Mouse (Mus musculus): ENCODE measurements at regions not wholly inside any gene's neighbourhood (a gene's known extent, or its start where the extent isn't known, plus 50 kb on each side); places are given as distances from the start of the nearest gene placed in this dataset.

DNA sequence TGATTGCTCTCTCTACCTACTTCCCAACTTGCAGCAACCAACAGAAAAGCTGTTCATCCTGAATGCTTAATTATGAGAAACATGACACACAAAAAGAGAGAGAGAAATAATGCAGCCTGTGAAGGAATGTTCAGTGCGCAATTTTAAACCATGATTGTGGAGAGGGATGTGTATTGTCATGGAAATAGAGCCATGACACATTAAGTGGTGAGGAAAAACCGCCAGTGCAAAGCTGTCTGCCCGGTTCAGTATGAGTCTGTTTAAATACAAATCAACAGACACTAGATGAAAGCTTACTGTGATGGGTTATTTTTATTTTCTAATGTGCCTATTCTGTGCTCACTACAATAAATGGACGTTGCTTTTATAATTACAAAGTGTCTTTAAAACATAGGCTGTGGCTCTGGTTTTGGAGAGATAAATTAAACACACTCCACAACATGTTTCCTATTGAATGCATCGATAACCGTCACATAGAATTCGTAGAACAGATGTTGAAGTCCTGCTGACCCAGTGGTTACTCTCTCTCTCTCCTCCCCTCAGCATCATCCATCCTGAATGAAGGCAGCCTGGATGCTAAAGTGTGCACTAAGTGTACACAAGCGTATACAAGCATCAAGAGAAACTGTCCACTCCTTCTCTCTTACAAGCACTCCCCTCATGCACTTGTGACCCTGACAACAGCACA lies 374.7 kb upstream of the Slco3a1 start:
- no peaks in the 10 kb centered on the region for H3K27me3 ChIP-seq (ENCODE audit: insufficient read depth, low read length)
- 0 out of 2 replicates have a peak, but pooled peaks cover under 1% of the 10 kb centered on the region for H3K4me1 ChIP-seq (replicated peaks; ENCODE audit: low read depth, low read length)
- no peak overlapping the region for H3K4me3 ChIP-seq (replicated peaks; ENCODE audit: low read length)
- H3K9me3 ChIP-seq (ENCODE audit: low read length): no peaks in the 10 kb centered on the region
- no peaks in the 10 kb centered on the region for H3K36me3 ChIP-seq (ENCODE audit: insufficient read depth, low read length)
- TF ChIP-seq POU5F1 (IDR thresholded peaks at IDR 0.05; ENCODE audit: borderline replicate concordance, low read length): no peak
- no peak for TF ChIP-seq CTCF (conservative IDR thresholded peaks at IDR 0.05; ENCODE audit: low read length)
- no peak for TF ChIP-seq NANOG (IDR thresholded peaks at IDR 0.05; ENCODE audit: borderline replicate concordance, low read length)

DNA sequence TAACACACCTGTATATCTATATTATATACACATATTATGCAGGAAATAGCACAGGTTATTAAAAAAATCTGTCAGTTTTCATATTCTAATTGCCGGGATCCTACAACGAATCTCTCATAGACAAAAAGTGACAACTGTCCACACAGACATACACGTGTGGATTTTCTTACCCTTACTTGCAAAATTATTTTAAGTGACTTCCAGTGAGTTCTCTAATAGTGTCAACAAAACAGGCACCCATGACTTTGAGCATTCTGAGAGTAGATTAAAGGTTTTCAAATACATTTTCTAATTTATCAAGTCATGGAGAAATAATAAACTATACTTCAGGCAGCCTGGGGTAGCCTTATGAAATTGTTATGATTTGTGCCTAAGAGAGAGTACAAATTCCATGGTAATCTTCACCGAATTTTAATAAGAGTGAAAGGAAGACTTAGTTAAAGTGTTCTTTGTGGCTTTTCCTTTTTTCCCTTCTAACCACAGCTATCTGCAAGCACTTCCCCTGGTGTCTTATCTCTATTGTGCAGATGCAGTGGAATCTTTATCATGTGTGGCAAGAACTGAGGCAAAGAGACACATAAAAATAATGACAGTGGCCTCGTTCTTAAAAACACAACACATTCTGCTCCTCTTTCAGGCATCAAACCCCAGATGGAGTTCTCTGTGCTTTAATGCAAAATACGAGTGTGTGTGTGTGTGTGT lies 373.8 kb upstream of the Slco3a1 start:
- H3K4me1 ChIP-seq (replicated peaks; ENCODE audit: low read depth, low read length): peaks cover 4% of the 10 kb centered on the region; the same call in 1 of the 2 replicates
- no peaks in the 10 kb centered on the region for H3K9me3 ChIP-seq (ENCODE audit: low read length)
- H3K27me3 ChIP-seq (ENCODE audit: insufficient read depth, low read length): no peaks in the 10 kb centered on the region
- H3K4me3 ChIP-seq (replicated peaks; ENCODE audit: low read length): no peak overlapping the region
- no peaks in the 10 kb centered on the region for H3K36me3 ChIP-seq (ENCODE audit: insufficient read depth, low read length)
- TF ChIP-seq CTCF (conservative IDR thresholded peaks at IDR 0.05; ENCODE audit: low read length): no peak

DNA sequence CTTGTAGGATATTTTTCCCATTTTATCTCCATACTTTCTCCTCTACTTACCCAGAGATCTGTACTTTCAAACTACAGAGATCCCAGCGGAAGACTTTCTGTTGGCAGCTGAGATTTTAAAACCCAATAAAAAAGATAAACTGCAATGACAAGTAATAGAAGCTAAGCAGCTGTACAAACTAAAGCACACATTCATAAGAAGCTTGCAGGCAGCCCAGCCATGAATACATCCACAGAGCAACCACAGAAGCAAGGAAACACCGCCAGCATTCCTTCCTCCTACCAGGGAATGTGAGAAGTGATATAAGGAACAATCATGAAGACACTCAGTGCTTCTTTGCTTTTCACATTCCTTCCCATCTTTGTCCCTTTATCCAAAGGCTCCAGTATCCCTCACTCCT lies 372.1 kb upstream of the Slco3a1 start:
- Histone ChIP-seq H3K4me1 (replicated peaks; ENCODE audit: low read depth, low read length) (peaks cover 4% of the 10 kb centered on the region; the same call in 1 of the 2 replicates), H3K4me3 (replicated peaks; ENCODE audit: low read length) (no peak overlapping the region), H3K27me3 (ENCODE audit: insufficient read depth, low read length) (no peaks in the 10 kb centered on the region), H3K9me3 (ENCODE audit: low read length) (no peaks in the 10 kb centered on the region), H3K36me3 (ENCODE audit: insufficient read depth, low read length) (no peaks in the 10 kb centered on the region)
- TF ChIP-seq CTCF (conservative IDR thresholded peaks at IDR 0.05; ENCODE audit: low read length) (no peak), NANOG (IDR thresholded peaks at IDR 0.05; ENCODE audit: borderline replicate concordance, low read length) (no peak), POU5F1 (IDR thresholded peaks at IDR 0.05; ENCODE audit: borderline replicate concordance, low read length) (no peak)

DNA sequence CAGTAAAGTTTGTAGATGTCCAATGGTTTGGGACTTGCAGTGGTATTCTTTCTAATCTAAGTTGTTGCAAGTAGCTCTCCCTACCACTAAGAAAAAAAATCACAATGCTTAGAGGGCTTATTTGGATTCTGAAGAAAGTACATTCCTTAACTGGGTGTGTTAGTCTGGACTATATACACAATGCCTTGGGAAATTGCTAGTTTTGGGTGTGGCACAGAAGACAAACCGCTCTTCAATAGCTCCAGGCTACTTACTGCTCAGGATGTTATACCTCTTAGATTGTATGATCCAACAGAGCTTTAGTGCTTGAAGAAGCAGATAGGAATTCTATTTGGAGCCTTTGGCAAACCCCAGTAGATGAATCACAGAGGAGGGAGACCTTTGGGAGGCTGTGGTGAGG lies 369.6 kb upstream of the Slco3a1 start:
- H3K36me3 ChIP-seq (ENCODE audit: insufficient read depth, low read length): no peaks in the 10 kb centered on the region
- no peaks in the 10 kb centered on the region for H3K27me3 ChIP-seq (ENCODE audit: insufficient read depth, low read length)
- peaks cover 4% of the 10 kb centered on the region; the same call in 1 of the 2 replicates for H3K4me1 ChIP-seq (replicated peaks; ENCODE audit: low read depth, low read length)
- TF ChIP-seq NANOG (IDR thresholded peaks at IDR 0.05; ENCODE audit: borderline replicate concordance, low read length) (no peak), CTCF (conservative IDR thresholded peaks at IDR 0.05; ENCODE audit: low read length) (no peak), POU5F1 (IDR thresholded peaks at IDR 0.05; ENCODE audit: borderline replicate concordance, low read length) (no peak)
- H3K9me3 ChIP-seq (ENCODE audit: low read length): no peaks in the 10 kb centered on the region
- no peak overlapping the region for H3K4me3 ChIP-seq (replicated peaks; ENCODE audit: low read length)

DNA sequence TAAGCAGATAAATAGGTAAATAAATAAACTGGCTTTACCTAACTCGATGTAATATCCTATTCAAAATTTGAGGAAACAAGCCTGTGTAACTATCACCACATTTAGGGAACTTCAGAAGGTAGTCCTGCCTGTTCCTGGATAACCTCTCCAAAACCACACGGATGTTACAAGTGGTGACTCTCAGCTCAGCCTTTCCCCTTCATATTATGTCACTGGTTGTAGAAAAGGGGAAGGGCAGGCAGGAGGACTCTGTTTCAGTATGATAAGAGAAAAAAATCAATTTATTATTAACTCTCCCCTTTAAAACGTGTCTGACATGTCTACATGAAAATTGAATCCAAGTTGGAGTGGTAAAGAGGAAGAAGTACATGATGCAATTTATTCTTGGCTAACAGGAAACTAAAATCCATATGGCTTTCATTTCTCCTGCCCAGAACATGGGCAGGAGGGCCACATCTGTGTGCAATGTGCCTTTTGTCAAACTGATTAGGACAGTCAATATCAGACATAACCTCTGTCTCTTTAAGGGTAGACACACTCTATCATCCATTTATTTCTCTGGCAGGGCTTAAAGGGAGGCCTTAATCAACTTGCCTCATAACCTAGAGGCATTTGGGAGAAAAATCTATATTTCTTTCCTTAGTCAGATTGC lies 353.9 kb upstream of the Slco3a1 start:
- TF ChIP-seq POU5F1 (IDR thresholded peaks at IDR 0.05; ENCODE audit: borderline replicate concordance, low read length) (no peak), CTCF (conservative IDR thresholded peaks at IDR 0.05; ENCODE audit: low read length) (no peak), NANOG (IDR thresholded peaks at IDR 0.05; ENCODE audit: borderline replicate concordance, low read length) (no peak)
- Histone ChIP-seq H3K4me1 (replicated peaks; ENCODE audit: low read depth, low read length) (no peaks in the 10 kb centered on the region), H3K36me3 (ENCODE audit: insufficient read depth, low read length) (no peaks in the 10 kb centered on the region), H3K9me3 (ENCODE audit: low read length) (no peaks in the 10 kb centered on the region), H3K27me3 (ENCODE audit: insufficient read depth, low read length) (no peaks in the 10 kb centered on the region), H3K4me3 (replicated peaks; ENCODE audit: low read length) (no peak overlapping the region)

DNA sequence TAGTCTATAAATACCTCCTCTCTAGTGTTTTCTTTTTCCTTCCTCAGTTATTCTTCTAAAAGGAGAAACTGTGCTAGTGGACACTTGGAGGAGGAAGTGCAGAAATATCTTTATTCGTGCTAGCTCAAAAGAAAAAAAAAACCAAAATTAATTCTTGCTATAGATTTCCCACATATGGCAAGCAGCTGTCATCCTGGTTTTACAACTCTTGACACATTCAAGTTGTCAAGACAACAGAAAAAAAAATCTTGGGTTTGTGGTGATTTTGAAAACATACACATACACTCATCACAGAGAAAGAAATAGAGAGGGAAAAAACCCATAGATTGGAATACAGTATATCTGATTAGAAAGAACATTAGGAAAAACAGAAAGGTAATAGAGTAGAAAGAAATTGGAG lies 352.8 kb upstream of the Slco3a1 start:
- Histone ChIP-seq H3K4me1 (replicated peaks; ENCODE audit: low read depth, low read length) (no peaks in the 10 kb centered on the region), H3K9me3 (ENCODE audit: low read length) (peaks cover 6% of the 10 kb centered on the region; the same call in 1 of the 2 replicates), H3K27me3 (ENCODE audit: insufficient read depth, low read length) (no peaks in the 10 kb centered on the region), H3K4me3 (replicated peaks; ENCODE audit: low read length) (no peak overlapping the region), H3K36me3 (ENCODE audit: insufficient read depth, low read length) (no peaks in the 10 kb centered on the region)
- TF ChIP-seq CTCF (conservative IDR thresholded peaks at IDR 0.05; ENCODE audit: low read length) (no peak), NANOG (IDR thresholded peaks at IDR 0.05; ENCODE audit: borderline replicate concordance, low read length) (no peak), POU5F1 (IDR thresholded peaks at IDR 0.05; ENCODE audit: borderline replicate concordance, low read length) (no peak)

DNA sequence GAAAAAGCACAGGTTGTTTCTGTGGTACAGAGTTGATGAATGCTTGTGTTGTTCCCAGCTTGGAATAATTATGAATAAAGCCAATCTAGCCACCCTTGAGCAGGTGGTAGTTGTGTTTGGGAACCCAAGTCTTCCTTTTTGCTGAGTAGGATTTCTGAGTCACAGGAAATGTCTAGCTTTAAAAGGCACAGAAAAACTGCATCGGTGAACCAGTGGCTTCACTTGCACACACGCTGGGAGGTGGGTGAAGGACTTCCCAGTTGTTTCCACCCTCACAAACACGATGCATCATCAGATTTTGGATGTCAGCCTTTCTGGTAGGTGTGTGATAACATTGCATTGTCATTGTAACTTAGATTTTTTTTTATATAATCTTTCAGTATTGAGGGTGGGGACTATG lies 322.9 kb upstream of the Slco3a1 start:
- Histone ChIP-seq H3K4me1 (replicated peaks; ENCODE audit: low read depth, low read length) (no peaks in the 10 kb centered on the region), H3K4me3 (replicated peaks; ENCODE audit: low read length) (no peak overlapping the region), H3K27me3 (ENCODE audit: insufficient read depth, low read length) (no peaks in the 10 kb centered on the region), H3K36me3 (ENCODE audit: insufficient read depth, low read length) (no peaks in the 10 kb centered on the region), H3K9me3 (ENCODE audit: low read length) (peaks cover 14% of the 10 kb centered on the region)
- TF ChIP-seq CTCF (conservative IDR thresholded peaks at IDR 0.05; ENCODE audit: low read length) (no peak), NANOG (IDR thresholded peaks at IDR 0.05; ENCODE audit: borderline replicate concordance, low read length) (no peak), POU5F1 (IDR thresholded peaks at IDR 0.05; ENCODE audit: borderline replicate concordance, low read length) (no peak)

DNA sequence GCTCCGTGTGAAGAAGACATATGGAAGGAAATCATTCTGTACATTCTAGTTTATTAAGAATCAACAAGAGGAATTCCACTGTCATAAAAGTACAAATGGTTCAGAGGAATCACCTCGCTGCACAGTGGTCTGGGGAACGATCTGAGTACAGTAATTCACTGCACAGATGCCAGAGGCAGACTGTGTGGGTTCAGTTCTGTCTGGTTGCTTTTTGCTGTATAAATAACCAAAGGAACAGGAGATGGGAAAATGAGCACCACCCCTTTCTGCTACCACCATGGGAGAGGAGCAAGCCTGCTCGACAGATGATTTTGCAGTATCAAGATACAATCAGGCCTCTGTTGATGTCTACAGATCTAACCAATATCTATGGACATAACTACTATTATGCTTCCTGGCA lies 322.1 kb upstream of the Slco3a1 start:
- Histone ChIP-seq H3K9me3 (ENCODE audit: low read length) (peaks cover 7% of the 10 kb centered on the region; the same call in 1 of the 2 replicates), H3K36me3 (ENCODE audit: insufficient read depth, low read length) (no peaks in the 10 kb centered on the region), H3K4me1 (replicated peaks; ENCODE audit: low read depth, low read length) (no peaks in the 10 kb centered on the region), H3K4me3 (replicated peaks; ENCODE audit: low read length) (no peak overlapping the region), H3K27me3 (ENCODE audit: insufficient read depth, low read length) (no peaks in the 10 kb centered on the region)
- TF ChIP-seq NANOG (IDR thresholded peaks at IDR 0.05; ENCODE audit: borderline replicate concordance, low read length): no peak
- TF ChIP-seq POU5F1 (IDR thresholded peaks at IDR 0.05; ENCODE audit: borderline replicate concordance, low read length): no peak
- TF ChIP-seq CTCF (conservative IDR thresholded peaks at IDR 0.05; ENCODE audit: low read length): no peak
